Mouse (Mus musculus) brain, adult 2 months (tissue): ENCODE measurements around the gene Acap3.

Experiments
- DNase-seq: peaks from one replicate; pipeline ENCODE4 v3.0.0; 2011; ENCODE audit warnings: low read depth, low spot score

Gene Acap3

GRCm38 (mm10) chr4:155891551-155892001, at the start of gene Acap3, which contains the start of gene Pusl1:
Acap3 (plus strand) TSS chr4:155891822.
Pusl1 (minus strand) TSS chr4:155891781.
- DNase-seq = peak; percentile 98

GRCm38 (mm10) chr4:155843231-155843630, 48.4 kb upstream of the Acap3 start:
- DNase-seq = no peak

DNA sequence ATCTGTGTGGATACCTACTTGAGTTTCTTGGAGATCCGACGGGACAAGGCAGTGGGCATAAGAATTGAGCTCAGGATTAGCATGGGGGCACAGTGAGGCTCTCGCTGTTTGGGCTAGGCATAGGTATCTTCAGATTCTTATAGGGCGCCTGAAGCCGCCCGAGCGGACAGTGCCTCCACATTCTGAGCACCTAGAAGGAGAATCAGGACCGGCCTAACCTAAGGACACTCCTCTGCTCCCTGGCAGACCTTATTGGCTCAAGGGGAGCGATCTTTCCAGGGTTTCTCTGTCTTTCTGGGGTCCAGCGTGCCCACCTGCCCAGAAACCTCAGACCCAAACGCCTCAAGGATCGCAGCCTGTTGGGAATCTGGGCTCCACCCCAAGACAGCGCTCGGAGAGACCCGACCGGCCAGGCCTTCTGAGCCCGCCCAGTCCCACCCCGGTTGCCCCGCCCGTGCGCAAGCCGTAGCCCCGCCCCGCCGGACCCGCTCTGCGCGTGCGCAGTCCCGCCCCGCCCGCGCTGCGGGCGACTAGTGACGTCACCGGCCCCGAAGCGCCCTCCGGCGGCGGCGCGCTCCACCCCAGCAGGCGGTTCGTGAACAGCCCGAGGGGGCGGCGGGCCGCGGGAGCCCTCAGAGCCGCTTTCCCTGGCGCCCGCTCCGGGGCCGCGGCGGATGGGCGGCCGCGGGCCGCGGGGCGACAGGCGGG, 44.6 kb upstream of the Acap3 start, which contains the start of gene Dvl1:
Gene Dvl1, plus strand, starts transcription at position 532 of the 708 bp plus-strand sequence.
- peak; percentile 94 for DNase-seq

GRCm38 (mm10) chr4:155847591-155848352, 43.9 kb upstream of the Acap3 start:
- DNase-seq = peak; percentile 56

- DNase-seq = no peak
Measured at GRCm38 (mm10) chr4:155848434-155849095, 43.1 kb upstream of the Acap3 start.

DNA sequence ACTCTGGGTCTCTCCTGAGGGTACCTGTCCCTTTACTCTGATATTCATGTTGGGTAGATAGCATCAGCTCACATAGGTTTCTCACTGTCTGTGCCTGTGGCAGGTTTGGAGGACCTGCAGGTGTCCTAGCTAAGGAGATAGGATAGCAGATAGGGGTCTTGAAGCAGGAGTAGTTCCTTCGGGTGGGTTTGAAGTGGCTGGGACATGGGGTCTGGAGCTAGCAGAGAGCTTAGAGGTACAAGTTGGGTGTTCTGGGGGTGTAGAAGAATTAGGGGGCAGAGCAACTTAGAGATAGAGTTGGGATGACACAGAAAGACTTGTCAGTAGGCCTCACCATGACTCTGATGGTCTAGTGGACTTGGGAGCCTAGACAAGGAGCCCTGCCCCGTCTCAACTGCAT, 42.2 kb upstream of the Acap3 start:
- DNase-seq = no peak

GRCm38 (mm10) chr4:155849792-155850451, 41.7 kb upstream of the Acap3 start:
- no peak for DNase-seq

GRCm38 (mm10) chr4:155851368-155851767, 40.3 kb upstream of the Acap3 start:
- DNase-seq = no peak

- DNase-seq = peak; percentile 52
Measured at GRCm38 (mm10) chr4:155851951-155852411, 39.6 kb upstream of the Acap3 start.

- DNase-seq = no peak
Measured at GRCm38 (mm10) chr4:155853421-155853820, 38.2 kb upstream of the Acap3 start.

DNA sequence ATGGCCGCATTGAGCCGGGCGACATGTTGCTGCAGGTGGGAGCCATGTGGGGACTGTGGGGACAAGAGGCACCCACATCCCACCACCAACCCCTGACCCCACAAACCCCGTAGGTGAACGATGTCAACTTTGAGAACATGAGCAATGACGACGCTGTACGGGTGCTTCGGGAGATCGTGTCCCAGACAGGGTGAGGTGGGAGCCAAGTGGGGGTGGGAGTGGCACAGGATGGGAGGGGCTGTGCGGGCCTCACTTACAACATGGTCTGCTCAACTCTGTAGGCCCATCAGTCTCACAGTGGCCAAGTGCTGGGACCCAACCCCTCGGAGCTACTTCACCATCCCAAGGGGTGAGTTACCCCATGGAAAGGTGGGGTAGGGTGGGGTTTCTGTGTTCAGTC, 36.6 kb upstream of the Acap3 start:
- no peak for DNase-seq

DNA sequence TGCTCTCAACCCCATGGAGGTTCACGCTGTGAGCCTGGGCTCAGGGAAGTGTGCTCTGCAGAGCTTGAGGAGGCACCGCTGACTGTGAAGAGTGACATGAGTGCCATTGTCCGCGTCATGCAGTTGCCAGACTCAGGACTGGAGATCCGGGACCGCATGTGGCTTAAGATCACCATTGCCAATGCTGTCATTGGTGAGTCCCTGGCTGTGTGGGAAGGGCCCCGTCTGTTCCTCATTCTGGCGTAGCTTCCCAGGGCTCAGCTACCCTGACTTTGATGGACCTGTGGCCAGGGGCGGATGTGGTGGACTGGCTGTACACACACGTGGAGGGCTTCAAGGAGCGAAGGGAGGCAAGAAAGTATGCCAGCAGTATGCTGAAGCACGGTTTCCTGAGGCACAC, 35.6 kb upstream of the Acap3 start:
- no peak for DNase-seq

GRCm38 (mm10) chr4:155856881-155857280, 34.7 kb upstream of the Acap3 start:
- no peak for DNase-seq

GRCm38 (mm10) chr4:155859318-155859717, 32.3 kb upstream of the Acap3 start:
- no peak for DNase-seq

GRCm38 (mm10) chr4:155861787-155862186, 29.8 kb upstream of the Acap3 start:
- no peak for DNase-seq

- no peak for DNase-seq
Measured at GRCm38 (mm10) chr4:155863001-155863400, 28.6 kb upstream of the Acap3 start, which contains the start of gene Tas1r3. Tas1r3 (minus strand) TSS chr4:155863362.

DNA sequence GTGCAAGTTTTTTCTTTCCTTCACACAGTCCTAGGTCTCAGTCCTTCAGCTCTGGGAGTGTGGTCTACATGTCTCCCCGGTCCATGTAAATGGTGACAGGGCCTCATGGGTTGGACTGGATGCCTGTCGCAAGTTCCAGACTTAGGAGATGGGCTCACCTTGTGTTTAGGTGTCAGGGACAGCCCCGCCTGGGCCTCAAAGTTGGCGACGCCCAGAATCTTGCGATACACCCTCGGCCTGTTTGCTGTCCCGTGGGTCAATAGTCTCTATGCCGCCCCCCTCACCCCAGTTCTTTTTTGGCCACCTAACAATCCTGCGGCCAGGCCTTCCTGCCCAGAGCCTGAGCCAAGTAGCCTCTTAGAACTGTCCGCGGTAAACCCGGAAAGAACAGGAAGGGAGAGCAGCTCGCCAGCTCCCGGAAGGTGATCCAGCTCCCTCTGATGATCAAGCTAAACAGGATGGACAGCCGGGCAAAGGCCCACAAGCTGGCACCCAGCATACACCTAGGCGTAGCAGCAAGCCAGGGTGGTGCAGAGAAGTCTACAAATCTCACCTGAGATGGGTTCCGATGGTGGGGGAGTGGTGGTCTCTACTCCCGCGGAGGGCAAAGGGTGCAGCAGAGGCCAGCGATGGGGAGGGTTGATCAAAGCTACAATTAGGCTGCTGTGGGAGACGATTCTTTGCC, 22.9 kb upstream of the Acap3 start:
- peak; percentile 38 for DNase-seq

GRCm38 (mm10) chr4:155869317-155870033, 22.1 kb upstream of the Acap3 start, which contains the start of the genes Cptp and Ints11:
Cptp (minus strand) TSS chr4:155869440.
Ints11 (plus strand) TSS chr4:155869546.
- DNase-seq = peak; percentile 97

DNA sequence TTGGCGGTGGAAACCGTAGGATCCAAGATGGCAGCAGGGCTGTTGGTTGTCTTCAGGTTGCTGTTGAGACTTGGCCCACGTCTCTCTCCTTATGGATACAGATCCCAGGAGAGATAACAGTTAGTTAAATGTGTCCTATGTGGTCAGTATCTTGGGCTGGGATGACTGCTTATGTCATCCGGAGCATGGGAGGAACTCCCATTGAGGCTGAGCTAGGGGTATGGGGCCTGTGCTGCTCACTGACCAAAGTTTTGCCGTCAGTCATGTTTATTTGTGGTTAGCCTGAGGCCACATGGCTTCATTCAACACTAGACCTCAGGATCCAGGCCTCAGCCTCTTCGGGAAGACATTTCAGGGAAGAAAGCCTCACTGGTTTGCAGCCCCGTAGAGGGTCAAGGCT, 20.2 kb upstream of the Acap3 start:
- no peak for DNase-seq

- no peak for DNase-seq
Measured at GRCm38 (mm10) chr4:155883587-155883986, 8.0 kb upstream of the Acap3 start.
